Mouse (Mus musculus): ENCODE results near the gene Gm11146.

Gene Gm11146

DNA sequence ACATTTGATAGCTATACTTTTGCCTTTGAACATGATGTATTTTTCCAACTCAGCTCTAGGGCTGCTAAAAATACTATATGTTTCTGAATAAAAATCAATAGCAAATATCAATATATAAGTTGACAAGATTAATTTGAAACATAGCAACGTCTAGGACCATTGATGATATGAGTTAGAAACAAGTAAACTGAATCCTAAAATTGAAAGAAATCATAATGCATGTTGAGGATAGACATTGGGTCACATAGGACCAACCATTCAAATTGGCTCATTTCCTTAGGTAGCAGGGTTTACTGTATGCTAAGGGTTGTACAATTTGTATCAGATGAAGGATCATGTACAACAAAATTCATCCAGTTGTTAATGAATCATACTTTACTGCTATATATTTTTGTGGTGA is at the start of gene Gm11146:
Gene Gm11146, minus strand, starts transcription at position 101 of the 400 bp plus-strand sequence.
- DNase-seq (ENCODE audit: low spot score): no peak

DNA sequence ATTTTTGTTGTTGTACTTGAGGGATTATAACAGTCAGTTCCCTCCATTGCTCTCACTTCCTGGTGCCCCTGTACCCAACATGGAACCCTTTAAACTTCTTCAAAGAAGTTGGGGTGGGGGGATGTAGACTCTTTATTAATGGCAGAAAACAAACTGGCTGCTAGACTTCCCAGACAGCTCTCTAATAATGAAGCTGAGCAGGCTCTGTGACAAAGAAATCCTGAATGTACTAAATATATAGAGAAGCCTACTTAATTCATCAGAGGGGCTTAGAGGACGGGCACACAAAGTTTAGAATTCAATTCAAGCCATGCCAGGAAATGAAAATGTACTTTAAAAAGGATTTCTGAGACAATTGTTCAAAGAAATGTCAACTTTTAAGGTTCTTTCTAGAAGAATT is 48.7 kb upstream of the Gm11146 start:
- DNase-seq (ENCODE audit: low spot score): no peak

DNA sequence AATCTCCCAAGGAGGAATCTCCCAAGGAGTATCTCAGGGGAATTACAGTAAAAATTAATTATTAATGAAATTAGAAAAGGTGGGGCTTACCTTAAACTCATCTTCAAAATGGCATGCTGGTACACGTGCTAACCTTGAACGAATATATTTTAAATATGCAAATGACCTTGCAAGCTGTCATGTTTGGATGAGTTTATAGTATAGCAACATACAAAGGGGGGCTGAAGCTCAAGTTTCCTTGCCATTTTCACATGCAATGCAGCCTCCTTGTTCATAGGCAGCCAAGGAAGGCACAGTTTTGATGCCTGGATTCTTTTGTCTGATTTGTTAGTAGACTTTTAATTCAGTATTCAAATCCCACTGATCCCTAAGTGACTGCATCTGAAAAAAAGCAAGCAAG is 47.1 kb upstream of the Gm11146 start:
- no peak for DNase-seq (ENCODE audit: low spot score)

DNA sequence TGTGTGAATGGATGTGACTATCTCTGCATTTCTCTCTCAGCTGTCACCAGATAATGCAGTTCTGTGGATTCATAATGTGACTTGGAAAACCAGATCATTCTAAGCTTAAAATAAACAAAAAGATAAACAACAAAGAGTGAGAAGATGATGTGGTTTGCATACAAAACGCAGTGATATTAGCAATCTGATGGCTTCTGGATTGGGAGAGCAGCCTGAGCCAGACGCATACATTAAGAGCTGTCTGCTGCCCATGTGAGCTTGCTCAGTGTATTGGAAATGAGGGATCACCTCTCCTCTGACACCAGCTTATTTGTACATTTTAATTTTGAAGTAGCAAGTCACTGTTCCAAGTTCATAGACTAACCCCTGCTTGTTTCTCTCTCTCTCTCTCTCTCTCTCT is 46.3 kb upstream of the Gm11146 start:
- DNase-seq (ENCODE audit: low spot score): no peak

DNA sequence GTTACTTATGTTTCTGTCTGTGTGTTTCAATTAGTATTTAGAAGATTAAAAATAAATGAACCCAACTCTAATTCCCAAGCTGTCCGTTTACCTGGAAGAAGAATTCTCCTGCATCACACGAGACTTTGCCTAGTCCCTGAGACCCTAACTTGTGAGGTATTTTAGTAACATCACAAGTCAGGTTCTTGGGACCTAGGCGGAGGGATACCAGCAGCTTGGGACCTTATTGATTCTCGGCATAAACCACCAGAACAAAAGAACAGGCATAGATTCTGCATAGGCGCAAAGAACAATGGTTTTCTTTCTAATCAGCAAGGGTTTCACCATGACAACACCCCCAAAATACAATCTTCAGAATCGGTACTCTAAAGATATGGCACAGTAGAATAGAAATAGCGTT is 44.3 kb upstream of the Gm11146 start:
- no peak for DNase-seq (ENCODE audit: low spot score)

DNA sequence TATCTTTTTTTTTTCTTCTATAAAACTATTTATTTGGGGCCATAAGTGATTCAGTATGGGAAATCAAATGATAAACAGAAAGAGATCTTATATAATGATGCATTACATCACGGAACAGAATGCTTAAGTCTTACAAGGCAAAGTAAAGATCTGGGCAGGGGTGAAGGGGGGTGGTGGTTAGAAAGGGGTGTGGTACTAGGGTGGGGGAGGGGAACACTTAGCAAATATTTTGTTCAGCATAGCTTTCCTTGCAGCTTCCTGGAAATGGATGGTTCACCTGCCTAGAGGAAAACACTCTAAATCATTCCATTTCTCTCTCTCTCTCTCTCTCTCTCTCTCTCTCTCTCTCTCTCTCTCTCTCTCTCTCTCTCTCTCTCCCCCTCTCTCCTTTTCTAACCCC is 43.1 kb upstream of the Gm11146 start:
- no peak for DNase-seq (ENCODE audit: low spot score)

DNA sequence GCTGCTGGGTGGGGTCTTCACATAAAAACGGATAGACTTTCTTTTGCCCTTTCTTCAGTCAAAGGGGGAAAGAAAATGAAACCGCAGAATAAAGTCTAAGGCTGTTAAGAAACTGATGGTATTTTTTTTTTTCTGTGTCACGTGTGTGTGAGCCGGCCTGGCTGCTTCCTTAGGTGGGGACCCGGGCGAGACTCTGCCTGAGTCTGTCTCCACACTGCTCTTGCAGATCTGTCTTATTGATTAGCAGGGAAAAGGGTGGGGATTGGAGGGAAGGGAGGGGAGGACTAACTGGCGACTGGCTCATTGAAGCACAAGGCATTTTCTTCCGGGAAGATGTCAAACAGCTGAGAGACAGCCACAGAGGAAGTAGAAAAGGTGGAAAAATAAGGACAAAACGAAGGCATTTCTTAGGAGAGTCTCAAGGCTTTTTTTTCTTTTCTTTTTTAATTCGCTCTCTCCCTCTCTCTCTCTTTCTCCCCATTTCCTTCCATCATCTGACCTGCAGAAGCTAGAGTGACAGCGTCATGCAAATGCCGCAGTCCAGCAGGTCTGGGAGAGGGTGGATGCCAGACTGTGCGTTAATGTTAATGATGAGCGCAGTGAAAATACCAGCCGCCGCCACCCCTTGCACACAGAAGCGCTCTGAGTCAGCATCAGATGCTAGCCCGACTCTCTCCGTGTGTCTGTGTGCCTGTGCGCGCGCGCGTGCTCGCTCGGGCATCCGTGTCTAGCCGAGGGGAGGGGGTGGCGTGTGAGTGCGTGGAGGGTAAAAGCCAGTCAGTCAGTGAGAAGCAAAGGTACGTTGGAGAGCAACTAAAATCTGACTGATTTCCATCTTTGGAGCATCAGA is 42.2 kb upstream of the Gm11146 start:
- no peak for DNase-seq (ENCODE audit: low spot score)

DNA sequence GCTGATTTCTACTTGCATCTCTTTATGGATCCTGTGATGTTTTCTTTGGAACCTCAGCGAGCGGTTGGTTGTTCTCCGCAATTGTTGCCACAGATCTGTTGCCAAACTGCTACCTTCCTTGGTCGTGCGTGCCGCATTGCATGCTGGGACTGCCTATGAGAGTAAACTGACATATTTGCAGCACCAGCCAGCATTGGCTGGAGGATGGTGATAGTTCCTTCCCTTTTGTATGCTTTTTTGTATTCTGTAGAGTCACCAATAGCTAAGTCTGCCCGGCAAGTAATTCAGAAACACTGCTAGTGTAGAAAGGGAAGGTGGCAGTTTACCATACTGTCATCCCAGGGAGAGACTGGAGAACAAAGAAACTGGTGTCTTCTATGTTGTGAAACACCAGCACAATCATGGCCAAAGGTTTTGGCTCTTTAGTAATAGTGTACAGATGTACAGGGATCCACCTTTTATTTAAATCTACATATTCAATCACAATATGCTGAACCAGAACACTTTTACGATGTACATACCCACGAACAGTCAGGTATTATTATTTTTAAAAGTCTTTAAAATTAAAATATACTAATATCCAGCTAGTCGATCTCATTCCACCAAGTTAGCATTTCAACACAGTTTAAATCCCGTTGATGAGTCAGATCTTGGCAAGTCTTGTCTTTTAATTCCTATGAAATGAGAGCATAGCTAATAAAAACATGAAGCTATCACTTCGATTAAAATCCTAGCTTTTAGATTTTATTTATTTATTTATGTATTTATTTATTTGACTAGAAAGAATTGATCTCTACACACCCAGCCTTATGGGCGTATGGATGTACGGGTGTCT is 41.4 kb upstream of the Gm11146 start:
- DNase-seq (ENCODE audit: low spot score): no peak

DNA sequence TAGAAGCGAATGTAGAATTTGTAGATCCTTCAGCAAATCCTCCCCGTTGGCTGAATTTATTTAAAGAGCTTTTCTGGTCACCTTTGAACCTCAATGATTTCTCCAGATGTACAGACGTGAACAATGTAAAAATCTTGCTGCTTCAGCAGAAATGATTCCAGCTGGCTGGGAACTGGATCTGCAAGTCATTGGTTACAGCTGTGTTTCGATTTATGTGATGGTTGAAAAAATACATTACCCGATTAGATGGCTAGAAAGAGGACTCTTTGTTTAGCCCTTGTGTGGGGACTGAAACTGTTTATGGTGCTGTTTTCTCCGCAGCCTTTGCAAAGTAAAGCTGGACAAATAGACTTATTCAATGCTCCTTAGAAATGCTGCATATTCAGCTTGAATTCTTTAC is 34.6 kb upstream of the Gm11146 start:
- no peak for DNase-seq (ENCODE audit: low spot score)

DNA sequence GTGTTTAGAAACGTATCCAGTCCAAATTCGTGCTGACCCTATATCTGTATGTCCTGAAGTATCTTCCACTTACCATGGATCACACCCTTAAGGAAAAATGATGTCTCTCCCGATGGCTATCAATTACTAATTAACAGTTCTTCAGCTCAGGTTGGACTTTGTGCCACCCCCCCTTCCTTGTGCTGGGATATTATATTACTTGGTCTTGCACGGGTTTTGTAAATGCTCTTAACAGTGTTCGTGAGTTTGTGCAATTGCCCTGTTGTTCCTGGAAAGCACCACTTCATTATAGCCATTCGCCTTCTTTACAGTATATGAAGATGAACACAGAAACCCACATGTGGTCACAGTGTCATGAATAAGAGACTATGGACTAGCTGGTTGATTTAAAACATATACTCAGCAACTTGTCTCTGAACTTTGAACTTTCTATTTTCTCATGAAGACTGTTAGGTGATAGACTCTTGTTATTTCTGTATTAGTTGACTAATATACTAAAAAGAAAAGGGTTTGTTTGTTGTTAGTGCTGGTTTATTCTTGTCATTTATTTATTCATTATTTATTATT is 30.5 kb upstream of the Gm11146 start:
- no peak for DNase-seq (ENCODE audit: low spot score)

DNA sequence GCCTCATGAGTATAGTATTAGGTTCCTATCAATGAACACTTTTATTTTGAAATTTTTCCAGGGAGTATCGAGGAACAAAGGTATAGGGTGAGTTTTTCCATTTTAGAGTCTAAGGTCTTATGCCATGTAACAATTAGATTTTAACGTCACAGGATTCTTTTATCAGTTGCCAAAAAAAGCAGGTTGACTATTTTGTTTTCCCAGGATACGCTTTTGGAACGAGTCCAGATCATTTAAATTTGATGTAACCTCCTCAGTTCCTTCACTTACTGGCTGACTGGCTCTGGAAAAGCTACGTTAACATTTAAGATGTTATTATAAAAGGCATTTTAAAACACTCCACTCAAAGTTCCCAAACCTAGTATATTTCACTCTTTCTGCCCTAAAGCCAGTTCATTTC is 20.8 kb upstream of the Gm11146 start:
- DNase-seq (ENCODE audit: low spot score): no peak

DNA sequence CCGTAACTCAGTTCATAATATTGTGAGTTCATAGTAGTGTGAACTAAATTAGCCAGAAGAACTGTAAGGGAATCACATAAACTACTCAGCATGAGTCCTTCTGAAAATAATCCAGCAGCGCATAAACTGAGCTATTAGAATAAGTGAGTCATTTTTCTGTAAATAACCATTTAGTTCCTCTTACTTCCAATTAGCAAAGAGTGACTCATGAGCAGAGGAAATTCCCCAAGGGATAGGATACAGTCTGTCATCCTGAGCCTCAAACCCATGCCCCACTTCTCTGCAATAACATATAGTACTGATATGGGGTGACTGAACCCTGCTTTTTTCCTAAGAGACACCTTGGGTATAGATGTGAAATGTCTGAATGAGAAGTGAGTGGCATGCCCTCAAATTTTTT is 687 bp upstream of the Gm11146 start:
- no peak for DNase-seq (ENCODE audit: low spot score)

DNA sequence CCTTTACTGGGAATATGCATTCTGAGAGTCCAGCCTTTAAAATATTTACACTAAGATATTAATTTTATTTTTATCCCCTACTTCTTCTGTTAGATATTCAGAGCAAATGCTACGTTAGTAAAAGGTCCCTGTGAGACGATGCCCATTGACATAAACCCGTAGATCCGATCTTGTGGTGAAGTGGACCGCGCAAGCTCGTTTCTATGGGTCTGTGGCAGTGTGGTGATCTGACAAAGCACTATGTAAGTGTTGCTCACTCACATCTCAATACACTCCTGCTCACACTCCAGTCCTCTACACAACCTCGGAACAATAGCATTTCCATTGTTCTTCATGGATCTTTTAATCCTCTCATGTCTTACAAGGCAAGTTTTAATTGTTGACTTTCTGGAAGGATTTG is 3.1 kb downstream of the Gm11146 start:
- DNase-seq (ENCODE audit: low spot score): no peak

DNA sequence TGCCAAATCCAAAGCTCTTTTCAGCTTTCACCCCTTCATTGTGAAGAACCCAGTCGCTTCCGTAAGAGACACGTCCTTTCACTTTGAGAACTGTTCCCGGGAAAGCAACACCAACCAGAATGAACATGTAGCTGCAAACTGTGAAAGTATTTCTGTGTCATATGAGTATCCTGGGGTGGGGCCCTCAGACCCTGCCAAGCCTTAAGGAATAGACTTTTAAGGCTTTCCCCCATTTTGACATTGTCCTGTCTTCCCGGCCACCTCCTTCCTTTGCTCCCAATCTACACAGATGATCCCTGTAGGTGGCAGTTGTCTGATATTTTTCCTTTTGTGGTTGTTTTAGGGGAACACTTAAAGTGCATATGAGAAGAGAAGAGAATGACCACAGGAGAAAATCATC is 5.3 kb downstream of the Gm11146 start:
- DNase-seq (ENCODE audit: low spot score): no peak

DNA sequence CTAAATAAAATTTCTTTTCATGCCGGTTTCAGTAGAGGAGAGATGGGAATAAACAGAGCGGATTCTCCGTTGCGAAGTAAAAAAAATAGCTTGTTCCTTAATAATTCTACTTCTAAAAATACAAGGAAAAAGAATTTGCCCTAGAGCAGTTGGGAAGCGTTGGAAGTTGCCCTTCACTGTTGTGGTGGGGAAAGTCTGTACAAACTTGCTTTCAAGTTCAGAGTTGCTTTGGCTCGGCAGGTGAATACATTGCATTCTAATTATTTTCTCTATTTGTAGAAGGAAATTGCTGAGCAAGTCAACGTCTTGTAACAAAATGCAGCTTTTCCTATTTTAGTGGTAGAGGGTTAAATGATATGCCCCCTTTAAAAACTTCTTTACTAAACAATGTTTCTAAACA is 6.2 kb downstream of the Gm11146 start:
- DNase-seq (ENCODE audit: low spot score): no peak

DNA sequence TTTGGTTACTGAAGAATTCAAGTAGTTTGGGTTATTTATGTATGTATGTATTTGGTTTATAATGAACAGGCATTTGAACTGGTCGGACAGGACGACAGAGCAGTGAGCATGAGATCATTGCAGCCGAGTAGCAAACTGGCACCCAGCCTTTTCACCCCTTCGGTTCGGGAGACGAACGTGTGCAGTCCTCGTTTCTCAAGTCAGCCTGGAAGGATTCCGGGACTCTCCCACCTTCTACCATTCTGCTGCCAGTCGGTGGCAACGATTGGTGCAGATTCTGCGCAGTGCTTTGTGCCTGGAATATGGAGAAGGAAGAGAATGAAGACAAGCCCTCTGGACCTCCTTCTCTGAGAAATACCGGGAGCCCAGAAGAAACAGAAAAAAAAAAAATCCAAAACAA is 7.3 kb downstream of the Gm11146 start:
- no peak for DNase-seq (ENCODE audit: low spot score)

DNA sequence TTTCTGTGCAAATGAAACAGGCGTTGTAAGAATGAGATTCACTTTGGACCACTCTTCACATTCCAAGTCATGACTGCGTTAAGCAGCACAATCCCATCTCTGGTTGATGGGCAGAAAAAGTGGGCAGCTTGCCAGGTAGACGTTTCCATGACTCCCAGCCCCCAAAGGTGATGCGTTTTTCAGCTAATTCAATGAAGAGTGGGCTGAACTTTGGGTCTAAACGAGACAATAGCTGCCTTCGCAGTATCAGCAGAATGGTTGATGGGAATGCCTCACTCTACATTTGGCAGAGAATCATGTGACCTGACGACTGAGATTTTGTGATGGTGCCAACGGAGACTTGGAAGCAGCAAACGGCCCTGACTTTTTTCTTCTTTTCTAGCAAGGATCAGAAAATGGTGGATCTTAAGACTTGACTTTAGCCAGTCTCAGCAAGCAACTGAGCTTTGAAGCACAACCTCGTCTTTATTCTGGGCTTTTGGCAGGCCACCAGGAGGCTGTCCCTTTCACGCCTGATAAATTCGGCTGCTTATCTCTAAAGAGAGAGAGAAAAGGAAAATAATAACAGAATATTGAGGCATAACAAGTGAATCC is 8.0 kb downstream of the Gm11146 start:
- no peak for DNase-seq (ENCODE audit: low spot score)

DNA sequence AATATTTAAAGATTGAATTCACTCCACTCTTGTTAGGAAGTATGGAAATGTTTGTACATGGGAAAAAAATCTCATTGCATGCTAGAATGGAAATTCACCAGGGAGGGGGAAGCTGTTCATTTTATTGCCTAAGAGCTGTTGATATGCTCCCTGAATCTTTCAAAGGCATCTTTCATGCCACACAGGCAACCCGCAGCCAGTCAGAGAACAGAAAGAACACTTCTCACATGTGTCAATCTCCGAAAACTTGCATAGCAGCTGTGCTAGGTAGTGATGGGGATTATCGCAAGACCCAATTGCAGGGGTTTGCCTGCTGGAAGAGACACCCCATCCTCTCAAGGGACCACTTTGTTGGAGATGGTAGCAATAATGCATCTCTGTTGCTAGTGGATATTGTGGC is 8.9 kb downstream of the Gm11146 start:
- no peak for DNase-seq (ENCODE audit: low spot score)

DNA sequence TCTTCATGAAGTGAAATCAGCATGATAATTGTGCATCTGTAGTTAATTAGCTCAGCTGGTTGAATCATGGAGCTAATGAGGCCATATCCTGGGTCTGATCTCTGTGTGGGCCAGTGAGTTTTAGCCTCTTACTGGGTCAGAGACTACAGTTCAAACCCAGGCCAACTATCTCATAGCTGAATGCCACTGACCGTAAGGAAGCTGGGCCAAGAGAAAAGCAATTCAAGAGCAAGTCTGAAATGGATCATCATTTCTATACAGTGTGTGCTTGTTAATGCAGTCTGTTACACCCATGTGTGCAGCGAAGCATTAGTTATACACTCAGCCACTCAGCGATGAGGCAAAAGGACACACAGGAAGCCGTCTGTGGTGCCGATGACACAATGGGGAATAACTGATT is 28.9 kb downstream of the Gm11146 start:
- no peak for DNase-seq (ENCODE audit: low spot score)

DNA sequence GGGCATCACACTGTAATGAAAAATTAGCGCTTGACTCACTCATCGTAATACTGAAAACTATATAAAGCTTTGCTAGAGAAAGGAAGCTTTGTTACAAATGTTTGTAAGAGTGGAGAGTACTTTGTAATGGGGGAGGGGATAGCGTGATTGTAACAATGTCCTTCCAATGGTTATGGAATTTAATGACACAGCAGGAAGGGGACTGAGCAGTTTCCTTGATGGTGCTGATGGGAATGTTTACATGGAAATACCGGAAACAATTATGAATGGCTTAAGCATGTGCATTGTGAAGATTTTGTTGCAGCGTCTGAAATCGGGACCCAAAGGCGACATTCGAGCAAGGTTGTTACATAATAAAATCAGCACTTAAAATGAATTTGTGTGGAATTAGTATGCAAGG is 32.4 kb downstream of the Gm11146 start:
- DNase-seq (ENCODE audit: low spot score): no peak

DNA sequence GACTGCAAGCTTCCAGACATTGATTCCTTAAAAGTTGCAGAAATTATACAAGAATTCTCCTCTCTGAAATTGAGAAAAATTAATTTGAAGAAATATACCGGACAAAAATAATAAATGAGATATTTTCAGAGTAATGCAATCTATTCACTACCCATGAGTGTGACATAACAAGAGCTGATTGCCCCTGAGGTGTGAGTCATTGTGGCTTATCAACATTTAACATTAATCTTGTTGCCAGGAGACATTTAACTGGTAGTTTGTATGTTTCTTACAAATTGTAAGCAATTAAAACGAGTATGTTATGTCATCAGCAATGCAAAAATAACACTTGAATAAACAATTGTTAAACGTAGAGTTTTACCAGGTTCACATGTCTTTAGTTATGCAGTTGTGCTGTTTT is 33.5 kb downstream of the Gm11146 start:
- DNase-seq (ENCODE audit: low spot score): no peak

DNA sequence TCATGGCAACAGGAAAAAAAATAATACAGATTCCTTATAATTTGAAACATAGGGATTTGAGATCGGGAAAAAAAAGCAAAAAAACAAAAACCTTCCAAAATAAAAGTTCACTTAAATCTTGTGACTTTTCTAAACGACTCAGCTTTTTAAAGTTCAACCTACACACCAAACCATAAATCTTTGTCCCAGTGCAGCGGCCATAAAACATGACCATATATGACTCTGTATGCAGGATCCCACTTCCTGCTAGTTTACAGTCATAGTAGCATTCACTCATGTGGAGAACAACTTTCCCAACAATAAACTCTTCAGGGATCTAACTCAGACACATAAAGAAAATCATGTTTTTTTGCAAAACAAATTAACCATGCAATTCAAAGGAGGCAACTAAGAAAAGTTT is 39.0 kb downstream of the Gm11146 start:
- no peak for DNase-seq (ENCODE audit: low spot score)
